ENCODE assay signal across 8 mouse cellular contexts in the genomic region with DNA sequence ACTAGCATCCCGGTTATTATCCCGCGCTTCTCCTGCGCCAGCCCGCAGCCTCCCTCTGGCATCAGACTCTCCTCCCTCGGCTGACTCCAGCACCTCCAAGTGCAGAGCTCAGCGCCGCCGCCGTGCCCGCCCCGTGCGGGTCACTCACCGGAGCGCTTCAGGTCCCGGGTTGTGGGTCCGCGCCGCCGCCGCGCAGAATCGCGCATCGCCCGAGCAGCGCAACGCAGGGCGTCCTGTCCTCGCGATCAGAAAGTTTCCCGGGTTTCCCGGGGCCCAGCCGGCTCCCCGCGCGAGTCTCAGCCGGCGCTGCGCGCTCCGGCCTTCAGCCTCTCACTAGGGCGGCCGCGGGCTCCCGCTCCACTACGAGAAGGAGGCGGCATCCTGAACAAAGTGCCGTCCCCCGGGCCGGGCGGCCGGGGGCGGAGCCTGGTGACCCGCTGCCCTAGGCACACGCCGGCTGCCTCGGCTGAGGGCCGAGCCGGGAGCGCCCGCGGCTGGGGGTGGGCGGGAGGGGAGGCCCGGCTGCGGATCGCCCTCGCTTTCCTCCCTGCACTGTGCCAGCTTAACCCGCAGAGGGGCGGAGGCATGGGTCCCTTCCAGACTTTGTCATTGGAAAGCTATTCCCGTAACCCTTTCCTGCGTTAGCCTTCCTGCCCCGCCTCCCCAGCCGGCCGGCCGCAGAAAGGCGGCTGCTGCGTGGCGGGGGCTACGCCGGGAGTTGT. TPM values are rescaled to one million over a fixed set of nuclear protein-coding genes. Genes with fewer than 3 reads are reported as not detected.
DNase-seq lines count a peak whose midpoint lies in the region; ATAC-seq and TF ChIP-seq lines count a peak whose summit lies in the region.

No protein-coding gene starts in this region.

- H3K4me2 ChIP-seq in lung, embryonic 16.5 days (ENCODE audit: low read depth, low read length), result peak overlapping the region; percentile 86

- POLR2A ChIA-PET in Patski (lab: Charles Lee), result interaction anchor here (0.6 kb wide), 1 partner anchor 46 kb away, joined by 3 read pairs; no protein-coding TSS in a partner anchor

- H3K4me1 ChIP-seq in kidney, adult 2 months (ENCODE audit: control insufficient read depth, insufficient read depth, low read length), result no peaks in the 10 kb centered on the region
- peaks cover 52% of the 10 kb centered on the region for H3K4me1 ChIP-seq in lung, embryonic 16.5 days (replicated peaks; ENCODE audit: control insufficient read depth, insufficient read depth, low read length)

- under 1% methylated on average over 81 of the region's 81 CpGs for WGBS in kidney, adult 2 months
- under 1% methylated on average over 69 of the region's 81 CpGs for WGBS in lung, embryonic 16.5 days

- peak overlapping the region; percentile 91 for H3K9ac ChIP-seq in lung, embryonic 16.5 days (ENCODE audit: low read length)

- CTCF ChIA-PET in Patski (lab: Charles Lee), result interaction anchor here (0.9 to 1.5 kb wide), 2 partner anchors 12 to 18 kb away, joined by 3 to 4 read pairs; no protein-coding TSS in a partner anchor

- no peaks in the 10 kb centered on the region for H3K27me3 ChIP-seq in Patski
- H3K27me3 ChIP-seq in kidney, adult 2 months (replicated peaks; ENCODE audit: control insufficient read depth, insufficient read depth, low read length), result no peaks in the 10 kb centered on the region
- H3K27me3 ChIP-seq in lung, embryonic 16.5 days (ENCODE audit: control insufficient read depth, insufficient read depth, low read depth, low read length), result no peaks in the 10 kb centered on the region

- peak; percentile 80 for ATAC-seq in Patski
- peak; percentile 87 for ATAC-seq in lung, embryonic 16.5 days (ENCODE audit: low read depth)

- H3K36me3 ChIP-seq in kidney, adult 2 months (ENCODE audit: control insufficient read depth, insufficient read depth, low read length), result no peaks in the 10 kb centered on the region
- H3K36me3 ChIP-seq in lung, embryonic 16.5 days (ENCODE audit: control insufficient read depth, insufficient read depth, low read length), result no peaks in the 10 kb centered on the region

- peak overlapping the region; percentile 74 for H3K27ac ChIP-seq in kidney, adult 2 months (ENCODE audit: insufficient read depth, low read depth, low read length)
- H3K27ac ChIP-seq in lung, embryonic 16.5 days (ENCODE audit: low read length), result peak overlapping the region; percentile 89

- no peak for TF ChIP-seq CTCF in Patski (IDR thresholded peaks at IDR 0.05)
- TF ChIP-seq CTCF in kidney, adult 2 months (conservative IDR thresholded peaks at IDR 0.05; ENCODE audit: insufficient read depth, insufficient read length, low read depth, low read length), result no peak

- TF ChIP-seq POLR2A in kidney, adult 2 months (IDR thresholded peaks at IDR 0.05; ENCODE audit: low read depth, low read length), result no peak

- no peaks in the 10 kb centered on the region for H3K9me3 ChIP-seq in lung, embryonic 16.5 days (ENCODE audit: control insufficient read depth, low read length)

- peak; percentile 27 to 35 for DNase-seq in B cell, adult 2 months
- DNase-seq in Patski (ENCODE audit: low read depth, low spot score), result no peak
- peak; percentile 94 for DNase-seq in embryo, embryonic 11 days
- peak; percentile 88 for DNase-seq in heart, adult 8-10 months (ENCODE audit: low spot score)
- DNase-seq in kidney, adult 2 months, result peak; percentile 91
- DNase-seq in ovary, adult 18-20 months (ENCODE audit: low spot score), result peak; percentile 84
- no peak for DNase-seq in thymus, adult 18-20 months

- in situ Hi-C loops in Patski (cut with MboI; ENCODE audit: low pct_unique_long_range_greater_than_20kb), result loop anchor here (25.0 kb wide), 1 partner anchor 526 kb away; a partner anchor contains a TSS

- H3K4me3 ChIP-seq in kidney, adult 2 months (ENCODE audit: insufficient read depth, low read depth, low read length), result peak overlapping the region; percentile 70
- H3K4me3 ChIP-seq in lung, embryonic 16.5 days (ENCODE audit: low read length), result peak overlapping the region; percentile 82

RNA-seq across cellular contexts. Expression of a gene that starts 31.9 kb away (rescaled TPM):
- 227 TPM for polyA plus RNA-seq in Patski (2021)
- 10 to 100 TPM; 36.0 to 45.8 (median 40.9) TPM for total RNA-seq in heart, adult 8-10 months (2022)
- 122 and 124 TPM in 2 replicates for polyA plus RNA-seq in kidney, adult 2 months (2012; rRNA removed)
- 268 and 290 TPM in 2 replicates for polyA plus RNA-seq in lung, embryonic 16.5 days (2015; fragmentation: Nextera tagmentation; extraction: Ambion mirVana)

Comparison
In these comparisons a context has a peak if more than half of its experiments do, and no peak if none do; other contexts are left out.
1. DNase-seq: peak in B cell, adult 2 months (2 of 2), embryo, embryonic 11 days (single experiment), heart, adult 8-10 months (single experiment), kidney, adult 2 months (single experiment) and ovary, adult 18-20 months (single experiment); none in Patski (single experiment) and thymus, adult 18-20 months (0 of 2).